Mouse (Mus musculus) NIH3T3 (cell line): ENCODE measurements around the gene Npm3.

Source experiments
- DNase-seq: peaks from one replicate; pipeline ENCODE4 v3.0.0-alpha.2; 2012; ENCODE audit warnings: low read depth

Npm3 gene

DNA sequence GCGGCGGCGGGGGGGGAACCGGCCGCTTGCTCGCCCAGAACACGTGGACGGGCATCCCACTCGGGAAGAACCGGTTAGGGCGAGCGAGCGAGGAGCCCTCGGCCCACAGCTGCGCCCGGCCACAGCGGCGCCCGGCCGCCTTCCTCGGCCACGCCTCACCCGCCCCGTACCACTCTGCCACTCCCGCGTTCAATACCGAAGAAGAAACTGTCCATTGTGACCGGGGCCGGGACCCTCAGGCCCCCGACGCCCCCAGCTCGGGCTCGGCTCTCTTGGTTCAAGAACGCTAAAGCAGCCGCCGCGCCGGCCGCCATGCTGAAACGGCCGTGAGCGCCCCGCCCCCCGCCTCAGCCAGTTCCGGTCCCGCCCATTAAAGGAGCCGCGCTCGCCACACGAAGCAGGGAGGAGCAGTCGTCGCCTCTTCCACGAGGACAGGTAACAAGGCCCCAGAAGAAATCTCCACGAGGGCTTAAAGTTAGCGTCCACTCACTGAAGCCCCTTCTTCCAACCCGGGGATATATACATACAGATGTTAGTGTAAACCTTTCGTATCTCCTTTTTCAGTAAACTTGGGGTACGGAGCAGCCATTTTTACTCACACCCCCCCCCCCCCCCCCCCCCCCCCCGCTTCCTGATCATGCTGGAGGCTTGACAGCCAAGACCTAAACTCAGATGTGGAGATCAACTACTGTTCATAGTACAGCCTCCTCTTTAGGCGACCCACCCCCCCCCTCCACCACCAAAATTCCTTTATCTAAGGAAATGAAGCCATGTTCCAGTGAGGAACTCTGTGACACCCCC is at the start of gene Npm3:
Gene Npm3, minus strand, starts transcription at position 349 of the 801 bp plus-strand sequence.
- peak; percentile 94 for DNase-seq

DNA sequence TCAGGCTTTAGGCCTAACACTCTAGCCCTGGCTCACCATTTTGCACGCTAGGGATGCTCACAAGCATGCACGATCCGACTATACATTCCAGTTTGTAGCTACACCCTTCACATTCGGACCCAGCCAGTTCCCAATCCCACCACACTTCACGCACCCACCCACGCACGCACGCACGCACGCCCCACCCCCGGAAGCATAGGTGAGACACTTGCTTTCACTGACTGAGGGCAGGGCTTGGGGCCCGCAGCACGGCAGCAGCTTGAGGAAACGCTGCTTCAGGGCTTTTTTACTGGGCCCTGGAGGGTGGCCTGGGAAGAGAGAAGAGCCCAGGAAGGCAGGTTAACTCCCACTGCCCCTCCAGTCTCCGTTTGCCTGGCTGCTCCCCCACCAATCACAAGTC is 47.5 kb upstream of the Npm3 start:
- DNase-seq: no peak

DNA sequence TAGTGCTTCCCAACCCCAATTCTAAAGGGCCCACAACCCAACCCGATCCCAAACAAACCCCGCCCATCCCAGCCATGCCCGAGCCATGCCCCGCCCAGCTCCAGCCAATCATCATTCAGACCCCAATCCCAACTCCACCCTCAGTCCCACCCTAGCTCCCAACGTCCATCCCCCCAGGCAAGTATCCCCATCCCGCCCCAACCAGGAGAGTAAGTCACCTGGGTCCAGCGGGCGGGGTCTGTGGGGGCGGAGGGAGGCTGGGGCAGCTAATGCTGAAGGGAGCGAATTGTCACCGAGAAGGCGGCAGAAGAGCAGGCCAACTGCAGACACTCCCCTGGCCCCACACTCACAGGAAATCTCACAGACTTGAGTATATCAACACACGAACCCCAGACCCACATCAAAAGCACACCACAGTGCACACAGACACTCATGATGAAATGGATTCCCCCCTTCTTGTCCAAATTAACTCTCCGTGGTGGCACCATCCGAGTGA is 46.7 kb upstream of the Npm3 start:
- DNase-seq: no peak

DNA sequence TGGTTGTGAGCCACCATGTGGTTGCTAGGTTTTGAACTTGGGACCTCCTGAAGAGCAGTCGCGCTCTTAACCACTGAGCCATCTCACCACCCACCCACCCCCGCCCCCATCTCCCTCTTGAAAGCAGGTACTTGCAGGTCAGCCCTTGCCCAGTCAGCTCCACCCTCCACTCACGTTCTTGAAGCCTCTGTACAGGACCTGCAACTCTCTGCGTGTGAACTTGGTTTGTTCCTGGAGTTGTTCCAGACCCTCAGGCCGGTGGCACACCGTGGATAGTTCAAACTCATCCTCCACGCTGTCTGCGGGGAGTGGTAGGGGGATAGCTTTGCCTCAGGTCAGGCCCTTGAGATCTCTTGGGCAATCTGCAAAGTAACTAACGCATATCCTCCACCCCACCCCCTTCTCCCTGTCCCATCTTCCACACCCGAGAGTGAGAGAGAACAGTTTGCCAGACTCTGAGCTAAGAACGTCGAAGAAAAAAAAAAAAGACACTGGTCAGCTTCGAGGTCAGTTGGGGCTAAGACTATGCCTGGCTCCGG is 46.1 kb upstream of the Npm3 start:
- DNase-seq: no peak

DNA sequence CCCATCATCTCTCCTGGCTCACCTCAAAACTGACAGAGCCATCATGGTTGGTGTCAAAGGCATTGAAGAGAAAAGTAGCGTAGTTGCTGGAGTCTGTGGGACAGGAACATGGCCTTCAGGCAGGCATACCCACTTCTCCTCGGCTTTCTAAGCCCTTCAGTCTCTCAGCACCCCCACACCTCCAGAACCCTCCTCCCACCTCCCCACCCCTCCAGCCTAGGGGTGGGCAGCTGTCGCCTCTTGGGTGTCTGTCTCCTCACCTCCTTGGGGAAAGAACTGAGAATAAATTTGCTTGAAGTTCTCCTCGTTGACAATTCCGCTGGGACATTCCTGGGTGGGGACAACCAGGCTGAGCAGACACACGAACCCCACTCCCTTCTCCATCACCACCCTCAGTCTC is 45.3 kb upstream of the Npm3 start:
- no peak for DNase-seq

DNA sequence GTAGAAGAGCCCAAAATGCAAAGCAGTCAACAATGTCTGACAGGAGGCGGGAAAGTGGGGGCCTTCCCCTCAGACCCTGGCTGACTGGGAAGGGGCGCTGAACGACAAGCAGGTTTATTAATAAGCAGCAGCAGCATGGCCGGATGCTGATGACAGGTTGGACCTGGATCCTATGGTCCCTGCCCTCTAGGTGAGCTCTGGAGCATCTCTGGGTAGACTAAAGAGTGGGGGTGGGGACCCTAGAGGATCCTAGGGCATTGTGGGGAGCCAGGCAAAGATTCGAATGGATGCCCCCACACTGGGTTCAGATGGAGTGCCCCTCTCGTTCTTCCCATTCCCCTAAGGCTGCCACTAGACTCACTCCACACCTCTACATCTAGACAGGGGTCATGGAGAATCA is 43.0 kb upstream of the Npm3 start:
- no peak for DNase-seq

DNA sequence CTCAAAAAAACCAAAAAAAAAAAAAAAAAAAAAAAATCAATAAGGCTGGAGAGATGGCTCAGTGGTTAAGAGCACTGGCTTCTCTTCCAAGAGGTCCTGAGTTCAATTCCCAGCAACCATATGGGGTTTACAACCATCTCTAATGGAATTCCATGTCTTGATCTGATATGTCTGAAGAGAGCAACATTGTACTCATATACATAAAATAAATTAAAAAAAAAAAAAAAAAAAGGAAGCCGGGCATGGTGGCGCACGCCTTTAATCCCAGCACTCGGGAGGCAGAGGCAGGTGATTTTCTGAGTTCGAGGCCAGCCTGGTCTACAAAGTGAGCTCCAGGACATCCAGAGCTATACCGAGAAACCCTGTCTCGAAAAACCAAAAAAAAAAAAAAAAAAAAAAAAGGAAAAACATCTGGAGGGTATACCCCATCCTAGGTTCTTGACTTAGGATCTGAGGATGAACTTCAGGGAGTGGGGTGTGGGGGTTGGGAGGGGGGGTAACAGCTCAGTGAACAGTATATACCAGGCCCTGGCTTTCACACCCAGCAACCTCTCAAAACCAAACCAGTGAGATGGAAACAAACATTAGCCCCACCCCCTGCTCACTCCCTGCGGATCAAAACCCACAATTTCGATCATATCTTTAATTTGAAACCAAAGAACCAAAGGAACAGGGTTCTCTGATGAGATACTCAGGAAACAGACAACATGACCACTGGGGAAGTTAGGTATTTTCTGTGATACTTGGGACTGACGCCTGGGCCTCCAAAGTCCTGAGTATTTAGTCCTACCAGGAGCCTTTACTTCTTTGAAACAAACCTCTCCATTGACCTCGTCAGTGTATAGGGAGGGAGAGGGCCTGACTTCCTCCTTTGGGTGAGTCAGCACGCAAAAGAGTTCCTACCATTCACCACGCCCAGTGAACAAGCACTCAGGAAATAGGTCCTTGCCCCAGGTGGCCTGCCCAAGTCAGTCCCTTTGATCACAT is 40.8 kb upstream of the Npm3 start:
- DNase-seq: no peak

DNA sequence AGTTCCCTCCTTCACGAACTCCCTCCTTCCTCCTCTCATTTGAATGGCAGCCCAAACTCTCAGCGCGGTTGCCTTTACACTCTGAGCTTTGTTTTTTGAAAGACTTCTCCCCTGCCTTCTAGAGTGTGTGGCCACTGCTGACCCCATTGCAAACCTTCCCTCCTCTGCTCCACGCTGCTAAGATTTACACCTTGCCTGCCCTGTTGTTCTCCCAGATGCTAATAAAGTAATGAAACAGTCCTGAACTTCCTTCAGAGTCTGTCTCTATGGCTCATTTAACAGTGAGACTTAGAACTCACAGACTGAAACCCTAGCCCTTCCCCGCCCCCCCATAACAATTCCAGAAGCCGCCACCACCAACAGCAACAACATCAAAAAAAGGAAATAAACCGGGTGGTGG is 40.0 kb upstream of the Npm3 start:
- DNase-seq: no peak

DNA sequence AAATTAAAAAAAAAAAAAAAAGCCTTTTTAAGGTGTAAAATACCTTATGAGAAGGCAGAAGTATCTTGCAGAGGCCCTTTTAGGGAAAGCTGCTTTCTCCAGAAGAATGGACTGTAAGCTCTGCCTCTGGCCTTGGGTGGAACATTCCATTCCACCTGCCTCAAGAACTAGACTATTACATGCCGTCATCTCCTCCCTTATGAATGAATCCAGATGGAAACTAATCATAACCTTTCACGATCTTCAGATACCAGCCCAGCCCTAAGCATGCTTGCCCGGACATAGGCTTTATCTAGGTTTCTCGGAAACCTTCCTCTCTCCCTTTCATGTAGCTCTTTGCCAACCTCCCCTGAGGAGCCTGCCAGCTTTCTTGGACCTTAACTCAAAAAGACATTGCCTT is 38.9 kb upstream of the Npm3 start:
- peak; percentile 55 for DNase-seq

DNA sequence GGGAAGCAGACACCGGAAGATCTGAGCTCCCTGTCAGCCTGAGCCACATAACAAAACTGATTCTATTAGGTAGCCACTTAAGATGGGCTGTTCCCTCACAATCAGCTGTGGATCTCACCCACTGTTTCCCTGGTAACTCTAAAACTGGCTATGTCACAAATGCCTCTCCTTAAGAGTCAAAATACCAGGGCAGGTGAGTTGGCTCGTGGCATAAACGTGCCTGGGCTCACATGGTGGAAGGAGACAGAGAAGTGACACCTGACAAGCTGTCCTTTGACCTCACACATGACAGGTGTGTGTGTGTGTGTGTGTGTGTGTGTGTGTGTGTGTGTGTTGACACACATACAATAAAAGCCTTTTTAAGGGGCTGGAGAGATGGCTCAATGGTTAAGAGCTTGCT is 38.1 kb upstream of the Npm3 start:
- no peak for DNase-seq

DNA sequence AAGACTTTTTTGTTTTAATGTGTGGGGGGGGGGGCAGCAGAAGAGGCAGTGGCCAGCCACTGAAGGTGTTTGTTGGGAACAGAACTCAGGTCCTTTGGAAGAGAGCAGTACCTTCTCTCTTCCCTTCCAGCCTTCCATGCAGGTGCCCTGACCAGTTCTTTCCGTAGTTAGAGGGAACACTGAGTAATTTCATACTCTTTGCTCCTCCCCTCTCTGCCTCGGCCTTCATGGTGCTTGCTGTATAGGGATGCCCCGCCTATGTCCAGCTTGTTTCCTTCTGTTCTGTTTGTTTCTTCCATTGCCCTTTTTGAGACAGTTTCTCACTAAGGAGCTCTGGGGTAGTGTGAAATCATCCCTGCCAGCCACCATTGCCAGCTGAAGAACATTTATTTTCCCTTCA is 36.1 kb upstream of the Npm3 start:
- DNase-seq: no peak

DNA sequence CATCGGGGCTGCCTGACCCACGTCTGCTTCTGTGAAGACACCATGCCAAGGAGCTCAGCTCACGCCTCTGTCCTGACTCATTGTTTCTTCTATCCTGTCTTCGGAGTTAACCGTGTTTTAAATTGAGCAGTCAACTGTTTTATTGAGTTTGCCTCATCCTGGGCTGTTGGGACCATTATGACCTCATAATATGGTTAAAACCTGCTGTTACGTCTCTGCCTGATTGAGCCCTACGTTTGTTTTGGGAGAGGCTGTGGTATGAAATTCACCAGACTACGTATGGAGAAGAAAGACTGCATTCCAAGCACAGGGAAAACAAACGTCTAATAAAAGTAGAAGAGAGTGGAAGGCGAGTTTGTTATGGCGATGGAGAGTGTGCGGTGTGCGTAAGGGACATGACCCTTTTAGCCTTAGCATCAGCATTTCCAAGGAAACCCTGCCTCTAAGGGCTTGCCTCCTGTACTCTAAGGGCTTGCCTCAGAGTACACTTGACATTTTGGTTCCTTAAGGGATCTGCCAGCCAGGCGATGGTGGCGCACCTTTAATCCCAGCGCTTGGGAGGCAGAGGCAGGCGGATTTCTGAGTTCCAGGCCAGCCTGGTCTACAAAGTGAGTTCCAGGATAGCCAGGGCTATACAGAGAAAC is 34.7 kb upstream of the Npm3 start:
- no peak for DNase-seq

DNA sequence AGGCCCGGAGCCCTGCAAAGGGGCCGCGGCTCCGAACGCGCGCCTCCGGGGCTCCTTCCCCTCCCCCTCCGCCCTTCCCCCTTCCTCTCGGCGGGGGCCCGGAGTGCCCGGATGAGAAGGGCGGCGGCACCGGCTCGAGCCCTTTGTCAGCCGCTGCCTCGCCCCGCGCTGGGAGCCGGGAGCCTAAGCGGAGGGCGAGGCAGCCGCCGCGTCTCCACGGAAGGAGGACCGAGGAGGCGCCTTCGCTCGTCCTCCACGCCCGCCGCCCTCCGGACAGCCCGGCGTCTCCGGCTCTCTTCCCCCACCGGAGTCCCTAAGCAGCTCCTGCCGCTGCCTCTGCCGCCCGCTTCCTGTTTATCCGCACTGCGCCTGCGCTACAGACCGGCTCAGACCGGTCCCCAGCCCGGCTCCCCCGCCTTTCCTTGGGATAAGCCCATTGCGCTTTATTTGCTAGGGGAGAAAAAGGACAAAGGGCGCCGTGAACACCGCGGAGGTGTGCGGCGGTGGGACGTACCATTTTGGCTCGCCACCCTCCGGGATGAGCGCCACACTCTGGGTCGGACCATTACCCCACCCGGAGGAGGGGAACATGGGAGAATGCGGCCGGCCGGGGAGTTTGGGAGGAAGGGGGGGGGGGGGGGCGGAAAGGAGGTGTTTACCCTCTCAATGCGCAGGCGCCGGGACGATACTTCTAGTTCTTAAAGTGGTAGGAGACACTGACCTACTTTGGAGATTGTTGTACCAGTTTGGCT is 34.0 kb upstream of the Npm3 start, which contains the start of gene Mgea5:
Gene Mgea5, minus strand, starts transcription at position 657 of the 752 bp plus-strand sequence.
- peak; percentile 99 for DNase-seq

DNA sequence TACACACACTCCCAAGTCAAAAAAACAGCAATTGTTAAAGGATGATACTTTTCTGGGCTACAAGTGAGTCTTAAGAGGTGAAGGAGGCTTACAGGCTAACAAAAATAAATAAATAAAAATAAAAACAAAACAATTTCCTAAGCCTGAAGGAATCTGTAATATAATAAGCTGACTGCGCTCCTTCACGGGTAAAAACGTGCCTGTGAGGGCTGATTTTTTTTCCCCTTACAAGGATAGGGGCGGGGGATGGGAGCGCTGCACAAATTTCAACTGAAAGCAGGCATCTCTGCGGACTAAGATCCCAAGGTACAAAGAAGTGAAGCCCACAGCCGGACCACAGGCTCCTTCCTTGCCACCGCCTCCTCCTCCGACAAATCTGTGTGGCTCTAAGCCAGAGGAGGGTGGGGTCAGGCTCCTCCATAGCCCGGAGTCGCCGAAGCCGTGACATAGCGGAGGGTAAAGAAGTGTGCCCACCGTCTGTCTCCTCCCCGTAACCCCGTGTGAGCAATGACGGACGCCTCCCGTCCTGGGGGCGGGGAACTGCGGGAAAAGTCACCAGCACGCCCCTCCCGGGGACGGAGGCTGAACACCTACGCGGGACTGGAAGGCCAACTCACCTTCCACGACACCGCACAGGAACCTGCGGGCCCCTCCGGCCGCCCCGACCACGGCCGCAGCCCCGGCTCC is 33.1 kb upstream of the Npm3 start:
- peak; percentile 83 for DNase-seq

DNA sequence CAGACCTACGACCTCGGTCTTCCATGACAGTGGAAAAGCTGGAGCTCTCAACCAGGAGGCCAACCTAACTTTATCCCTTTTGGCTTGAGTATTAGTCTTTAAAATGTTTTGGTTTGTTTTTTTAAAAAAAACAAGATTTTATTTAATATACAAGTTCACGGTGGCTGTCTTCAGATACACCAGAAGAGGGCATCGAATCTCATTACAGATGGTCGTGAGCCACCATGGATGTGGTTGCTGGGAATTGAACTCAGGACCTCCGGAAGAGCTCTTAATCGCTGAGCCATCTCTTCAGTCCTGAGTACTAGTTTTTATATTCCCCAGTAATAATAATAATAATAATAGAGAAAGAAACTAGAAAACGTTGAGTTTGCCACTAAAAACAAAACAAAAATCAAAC is 32.3 kb upstream of the Npm3 start:
- DNase-seq: peak; percentile 36

DNA sequence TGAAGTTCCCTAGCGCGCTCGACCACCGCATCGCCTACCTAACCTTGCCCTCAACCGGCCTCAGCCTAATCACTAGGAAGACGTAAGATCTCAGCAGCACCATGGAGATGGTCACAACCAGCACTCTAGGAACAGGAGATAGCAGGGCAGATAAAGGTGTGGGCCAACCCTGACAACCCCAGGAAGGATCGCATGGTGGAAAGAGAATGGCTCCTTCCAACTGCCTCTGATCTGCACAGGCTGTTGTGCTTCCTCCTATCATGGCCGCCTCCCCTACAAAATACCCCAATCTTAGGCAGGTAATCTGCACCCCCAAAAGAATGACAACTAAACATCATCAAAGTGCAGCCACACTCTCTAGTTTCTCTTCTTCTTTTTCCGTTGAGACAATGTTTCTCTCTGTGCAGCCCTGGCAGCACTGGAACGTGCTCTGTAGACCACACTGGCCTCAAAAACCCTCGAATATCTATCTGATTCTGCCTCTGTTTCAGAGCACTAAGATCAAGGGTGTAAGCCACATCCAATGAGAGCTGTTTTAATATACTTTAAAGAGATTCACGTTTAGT is 31.0 kb upstream of the Npm3 start:
- DNase-seq: no peak

DNA sequence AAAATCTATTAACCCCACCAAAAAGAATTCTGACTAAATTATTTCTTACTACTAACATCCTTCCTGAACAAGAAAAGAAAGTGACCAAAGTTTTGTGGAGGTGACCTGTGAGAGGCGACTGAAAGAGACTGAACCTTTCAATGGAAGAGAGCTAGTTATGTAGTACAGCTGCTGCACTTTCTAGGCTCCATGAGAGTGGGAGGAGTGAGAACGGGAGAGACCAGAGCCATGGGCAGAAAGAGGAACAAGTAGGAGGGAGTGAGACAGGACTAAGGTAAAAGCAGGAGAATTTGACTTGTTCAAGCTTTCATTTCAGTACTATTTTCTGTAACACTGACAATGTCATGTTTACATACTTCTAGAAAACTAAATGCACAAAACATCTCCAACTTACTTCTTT is 26.1 kb upstream of the Npm3 start:
- DNase-seq: no peak

DNA sequence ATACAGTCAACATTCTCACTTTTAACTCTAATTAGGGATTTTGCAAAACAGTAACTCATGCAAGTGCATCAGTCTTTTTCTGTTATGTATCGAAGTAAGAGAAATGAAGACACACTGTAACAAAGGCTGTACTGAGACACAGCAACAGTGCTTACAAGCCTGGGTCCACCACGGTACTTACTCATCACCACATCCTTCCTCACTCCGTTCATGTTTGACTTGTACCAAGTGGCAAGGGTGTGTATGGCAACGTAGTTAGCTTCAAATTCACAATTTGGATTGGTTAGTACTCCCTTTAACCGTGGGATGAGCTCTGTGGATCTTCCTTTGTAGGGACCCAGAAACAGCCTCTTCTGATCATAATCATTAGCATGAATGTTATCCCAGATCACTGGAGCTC is 22.1 kb upstream of the Npm3 start:
- DNase-seq: no peak

DNA sequence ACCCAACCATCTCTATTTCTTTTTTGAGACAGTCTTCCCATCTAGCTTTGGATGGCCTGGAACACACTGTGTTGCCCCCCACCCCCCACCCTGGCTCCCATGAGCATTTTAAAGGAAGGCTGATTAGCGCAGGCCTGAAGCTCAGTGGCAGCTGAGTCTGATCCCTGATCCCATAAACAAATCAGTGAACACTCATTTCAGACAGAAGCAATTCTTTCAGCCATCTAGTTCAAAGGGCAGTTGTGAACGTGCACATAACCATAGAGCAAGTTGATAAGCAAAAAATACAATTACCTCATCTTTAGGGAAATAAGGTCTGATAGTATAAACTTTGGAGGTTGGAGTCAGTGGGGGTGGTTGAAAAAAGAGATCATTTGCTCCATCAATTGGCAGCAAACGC is 11.4 kb upstream of the Npm3 start:
- no peak for DNase-seq

DNA sequence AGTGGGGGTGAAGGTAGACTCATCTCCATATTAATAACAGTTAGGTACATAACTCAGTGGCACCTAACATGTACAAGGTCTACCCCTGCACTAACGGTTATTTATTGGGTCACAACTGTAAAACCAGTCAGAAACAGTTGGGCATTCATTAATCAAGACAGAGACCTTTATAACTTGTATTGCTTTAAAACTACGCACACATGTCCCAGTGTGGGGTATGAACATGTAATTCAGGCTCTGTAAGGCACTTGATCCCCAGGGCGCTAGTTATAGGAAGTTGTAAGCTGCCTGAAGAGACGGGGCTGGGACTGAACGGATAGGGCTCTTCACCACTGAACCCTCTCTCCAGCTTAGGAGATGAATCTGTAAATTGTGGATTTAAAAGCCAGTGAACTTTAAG is 9.3 kb upstream of the Npm3 start:
- DNase-seq: no peak
